Mouse (Mus musculus) heart, postnatal 4 days (tissue): Measurements from ENCODE around the gene Hecw1. TPM values are rescaled to one million over a fixed set of nuclear protein-coding genes. Genes with fewer than 3 reads are reported as not detected.
"Not testable (repeated sequence)": the region's sequence is repeated elsewhere in the genome, so short reads cannot be mapped to it uniquely, and the experiment has no call there.

Experiments
- DNase-seq: peaks from one replicate; pipeline ENCODE4 v3.0.0; 2021
- total RNA-seq, 2 experiments: library from RNA; stranded (reverse); gene quantifications; 2 replicates each; pipeline ENCODE4 v1.2.3; 2021

The Hecw1 gene
- total RNA-seq, 2 experiments from 2014 or later, result 1.2 to 1.8 TPM

GRCm38 (mm10) chr13:14365546-14365945 lies 157.5 kb downstream of the Hecw1 start:
- no peak for DNase-seq

- DNase-seq, result no peak
Observed at GRCm38 (mm10) chr13:14327252-14327651, 195.8 kb downstream of the Hecw1 start.

GRCm38 (mm10) chr13:14306617-14307016 lies 216.4 kb downstream of the Hecw1 start:
- DNase-seq, result no peak

GRCm38 (mm10) chr13:14304103-14304502 lies 218.9 kb downstream of the Hecw1 start:
- no peak for DNase-seq

GRCm38 (mm10) chr13:14302921-14303320 lies 220.1 kb downstream of the Hecw1 start:
- no peak for DNase-seq

GRCm38 (mm10) chr13:14290016-14290415 lies 233.0 kb downstream of the Hecw1 start:
- DNase-seq, result no peak

- DNase-seq, result no peak
Observed at GRCm38 (mm10) chr13:14271476-14271875, 251.6 kb downstream of the Hecw1 start.

- DNase-seq, result not testable (repeated sequence)
Observed at GRCm38 (mm10) chr13:14260939-14261338, 262.1 kb downstream of the Hecw1 start.

- DNase-seq, result no peak
Observed at GRCm38 (mm10) chr13:14245946-14246345, 277.1 kb downstream of the Hecw1 start.

- DNase-seq, result no peak
Observed at GRCm38 (mm10) chr13:14179669-14180068, 343.4 kb downstream of the Hecw1 start.

GRCm38 (mm10) chr13:14177989-14178388 lies 345.0 kb downstream of the Hecw1 start:
- DNase-seq, result no peak

Other genes with a start within 250 kb of the Hecw1 start
- 10 to 100 TPM; 46.5 to 48.5 TPM for gene Mrpl32, start 89.9 kb upstream of the Hecw1 start, total RNA-seq
- gene Psma2, start 90.0 kb upstream of the Hecw1 start, total RNA-seq, result 10 to 100 TPM; 65.1 to 69.4 TPM
- gene AW209491, start 106.9 kb upstream of the Hecw1 start, total RNA-seq, result 10 to 100 TPM; 10.4 to 10.5 TPM